Comparison of ENCODE assay signal across 8 mouse cellular contexts in genomic region chr11:107325739-107326725, GRCm38 (mm10).
DNase-seq lines count a peak whose midpoint lies in the region; ATAC-seq and TF ChIP-seq lines count a peak whose summit lies in the region.
"Had no signal": no experiment of that assay in that cellular context is flagged by ENCODE, and none has a peak within 500 bp of the region (broad histone marks: within the 10 kb centered on the region; RNA-seq: fewer than 3 reads in every experiment).

No protein-coding gene starts in this region.

- no peaks in the 10 kb centered on the region for H3K36me3 ChIP-seq in lung, embryonic 16.5 days (ENCODE audit: control insufficient read depth, insufficient read depth, low read length)
- no peaks in the 10 kb centered on the region for H3K36me3 ChIP-seq in hindbrain, embryonic 15.5 days
- no peaks in the 10 kb centered on the region; the same call in 1 of the 2 replicates for H3K36me3 ChIP-seq in stomach, postnatal 0 days (ENCODE audit: control insufficient read depth, insufficient read depth, low read length)

- no peaks in the 10 kb centered on the region for H3K27me3 ChIP-seq in lung, embryonic 16.5 days (ENCODE audit: control insufficient read depth, insufficient read depth, low read depth, low read length)
- H3K27me3 ChIP-seq in hindbrain, embryonic 15.5 days: no peaks in the 10 kb centered on the region
- no peaks in the 10 kb centered on the region for H3K27me3 ChIP-seq in stomach, postnatal 0 days (ENCODE audit: control insufficient read depth, insufficient read depth, low read length)

- peaks cover 2% of the 10 kb centered on the region; the same call in 1 of the 2 replicates for H3K9me3 ChIP-seq in lung, embryonic 16.5 days (ENCODE audit: control insufficient read depth, low read length)
- no peaks in the 10 kb centered on the region for H3K9me3 ChIP-seq in hindbrain, embryonic 15.5 days
- no peaks in the 10 kb centered on the region for H3K9me3 ChIP-seq in stomach, postnatal 0 days (ENCODE audit: control insufficient read depth, low read length)

- peak; percentile 71 for ATAC-seq in lung, embryonic 16.5 days (ENCODE audit: low read depth)
- ATAC-seq in hindbrain, embryonic 15.5 days (ENCODE audit: low FRiP score, low read depth): peak; percentile 66; the same call in 1 of the 2 replicates
- peak; percentile 35; the same call in 1 of the 2 replicates for ATAC-seq in stomach, postnatal 0 days (ENCODE audit: low FRiP score, low TSS enrichment)
- ATAC-seq in granulocyte monocyte progenitor cell, adult 5-6 weeks (replicated peaks; ENCODE audit: poor library complexity, severe bottlenecking): no peak

- H3K4me2 ChIP-seq in lung, embryonic 16.5 days (ENCODE audit: low read depth, low read length): 0 out of 2 replicates have a peak overlapping the region, but pooled peaks have one; percentile 3
- no peak overlapping the region for H3K4me2 ChIP-seq in hindbrain, embryonic 15.5 days
- H3K4me2 ChIP-seq in stomach, postnatal 0 days (replicated peaks; ENCODE audit: low read depth): no peak overlapping the region

- peaks cover 5% of the 10 kb centered on the region; the same call in 1 of the 2 replicates for H3K4me1 ChIP-seq in lung, embryonic 16.5 days (replicated peaks; ENCODE audit: control insufficient read depth, insufficient read depth, low read length)
- peaks cover 14% of the 10 kb centered on the region for H3K4me1 ChIP-seq in hindbrain, embryonic 15.5 days (replicated peaks)
- no peaks in the 10 kb centered on the region for H3K4me1 ChIP-seq in stomach, postnatal 0 days (replicated peaks; ENCODE audit: control insufficient read depth, insufficient read depth)

- no peak for DNase-seq in lung, postnatal 25 days (ENCODE audit: low spot score)
- DNase-seq in embryo, embryonic 9.5 days (ENCODE audit: extremely low spot score): peak; percentile 36
- no peak for DNase-seq in stomach, postnatal 0 days (ENCODE audit: low spot score)
- DNase-seq in retina, embryonic 14.5 days (ENCODE audit: low spot score): no peak
- DNase-seq: layer of hippocampus, adult 9-11 months had no signal

- no peak overlapping the region for H3K9ac ChIP-seq in lung, embryonic 16.5 days (ENCODE audit: low read length)
- H3K9ac ChIP-seq in hindbrain, embryonic 15.5 days: no peak overlapping the region
- H3K9ac ChIP-seq in stomach, postnatal 0 days (ENCODE audit: low read length): no peak overlapping the region

- 43% methylated on average over 14 of the region's 14 CpGs for WGBS in lung, embryonic 16.5 days
- WGBS in hindbrain, embryonic 15.5 days: 19% methylated on average over 14 of the region's 14 CpGs
- WGBS in stomach, postnatal 0 days: 51% methylated on average over 14 of the region's 14 CpGs

- no peak for TF ChIP-seq EP300 in stomach, postnatal 0 days (optimal IDR thresholded peaks at IDR 0.05)

- H3K27ac ChIP-seq in lung, embryonic 16.5 days (ENCODE audit: low read length): no peak overlapping the region; the same call in 1 of the 2 replicates
- peak overlapping the region; percentile 53 for H3K27ac ChIP-seq in hindbrain, embryonic 15.5 days (replicated peaks)
- H3K27ac ChIP-seq in stomach, postnatal 0 days (replicated peaks): no peak overlapping the region

- TF ChIP-seq CTCF in stomach, postnatal 0 days (IDR thresholded peaks at IDR 0.05; ENCODE audit: low read depth): no peak

- no peak overlapping the region for H3K4me3 ChIP-seq in lung, embryonic 16.5 days (ENCODE audit: low read length)
- no peak overlapping the region for H3K4me3 ChIP-seq in hindbrain, embryonic 15.5 days
- H3K4me3 ChIP-seq in stomach, postnatal 0 days (ENCODE audit: low read depth, low read length): no peak overlapping the region
